Mouse (Mus musculus) liver, postnatal 0 days (tissue): Measurements from ENCODE around the gene Dnase1l2. TPM values are rescaled to one million over a fixed set of nuclear protein-coding genes. Genes with fewer than 3 reads are reported as not detected.

ENCODE experiments used
- ATAC-seq: fragments of 200-750 bp; cut with Nextera tagmentation; 2 replicates; pipeline ENCODE4 v1.8.0; 2017; ENCODE audit warnings: mild to moderate bottlenecking, moderate library complexity
- DNase-seq: peaks from one replicate; pipeline ENCODE4 v3.0.0-alpha.2; 2016
- H3K27ac ChIP-seq: fragments of 300-500 bp; sonication (generic); 2 replicates; pipeline ENCODE4 v1.5.1; 2014; ENCODE audit warnings: antibody characterized with exemption, moderate library complexity, mild to moderate bottlenecking, low read depth
- H3K27me3 ChIP-seq: fragments of 300-500 bp; sonication (generic); 2 replicates; pipeline ENCODE4 v1.6.1; 2014; ENCODE audit warnings: low read length, control low read depth, mixed read lengths; ENCODE audit not compliant: insufficient read depth
- H3K36me3 ChIP-seq: fragments of 300-500 bp; sonication (generic); replicated peaks from 2 replicates; pipeline ENCODE4 v1.6.1; 2014; ENCODE audit warnings: mild to moderate bottlenecking, control low read depth, low read length, moderate library complexity, mixed read lengths; ENCODE audit not compliant: insufficient read depth
- H3K4me1 ChIP-seq: fragments of 300-500 bp; sonication (generic); 2 replicates; pipeline ENCODE4 v1.6.1; 2014; ENCODE audit warnings: antibody characterized with exemption, mild to moderate bottlenecking, control low read depth; ENCODE audit not compliant: insufficient read depth
- H3K4me2 ChIP-seq: fragments of 300-500 bp; sonication (generic); 2 replicates; pipeline ENCODE4 v1.6.1; 2014; ENCODE audit warnings: low read depth, mild to moderate bottlenecking, low read length, moderate library complexity, mixed read lengths
- H3K4me3 ChIP-seq: fragments of 300-500 bp; sonication (generic); 2 replicates; pipeline ENCODE4 v1.5.1; 2014; ENCODE audit warnings: low read depth, low read length
- H3K9ac ChIP-seq: fragments of 300-500 bp; sonication (generic); replicated peaks from 2 replicates; pipeline ENCODE4 v1.6.1; 2014; ENCODE audit warnings: mild to moderate bottlenecking, moderate library complexity
- H3K9me3 ChIP-seq: fragments of 300-500 bp; sonication (generic); 2 replicates; pipeline ENCODE4 v1.6.1; 2016; ENCODE audit warnings: mild to moderate bottlenecking, control low read depth, low read length, mixed read lengths
- CTCF ChIP-seq: sonication (generic); IDR thresholded peaks from 2 replicates; pipeline ENCODE4 v1.5.1; 2016; ENCODE audit warnings: antibody characterized with exemption, low read depth
- EP300 ChIP-seq: IDR thresholded peaks from 2 replicates; pipeline ENCODE4 v1.6.1; 2016; ENCODE audit warnings: antibody characterized with exemption, low read depth, mild to moderate bottlenecking
- WGBS: fragments of 180-500 bp; shearing (Covaris S2); extraction: QIAGEN DNeasy Blood & Tissue Kit; methylation state at CpG from one replicate; pipeline ENCODE4 v1.1.7; 2014; ENCODE audit not compliant: insufficient replicate concordance; 5-methylcytosine and 5-hydroxymethylcytosine counted together
- polyA plus RNA-seq: library from polyadenylated mRNA; unstranded; fragments of >200 nt; fragmentation: Nextera tagmentation; extraction: Ambion mirVana; gene quantifications from 2 replicates; pipeline ENCODE4 v1.2.1, GENCODE M21; 2015

The Dnase1l2 gene
- polyA plus RNA-seq, 1 experiment from 2014 or later = 0.35 TPM

- Histone ChIP-seq H3K36me3 (peaks cover 69% of the 10 kb centered on the region), H3K4me3 (no peak overlapping the region), H3K27ac (no peak overlapping the region), H3K4me2 (no peak overlapping the region), H3K9me3 (no peaks in the 10 kb centered on the region), H3K9ac (no peak overlapping the region), H3K4me1 (no peaks in the 10 kb centered on the region), H3K27me3 (no peaks in the 10 kb centered on the region)
- ATAC-seq (no peak), DNase-seq (no peak)
- WGBS = 76% methylated on average over 3 of the region's 3 CpGs
- TF ChIP-seq CTCF (no peak), EP300 (no peak)
These were observed 40.5 kb downstream of the Dnase1l2 start for GRCm38 (mm10) chr17:24402371-24402770.

- DNase-seq (no peak), ATAC-seq (no peak)
- no peaks in the 10 kb centered on the region for H3K27me3 ChIP-seq
- no peaks in the 10 kb centered on the region for H3K9me3 ChIP-seq
- no peak overlapping the region for H3K27ac ChIP-seq
- H3K36me3 ChIP-seq = peaks cover 41% of the 10 kb centered on the region
- H3K4me3 ChIP-seq = no peak overlapping the region
- no peak overlapping the region for H3K4me2 ChIP-seq
- 86% methylated on average over 7 of the region's 7 CpGs for WGBS
- no peak for TF ChIP-seq CTCF
- no peak for TF ChIP-seq EP300
- H3K4me1 ChIP-seq = no peaks in the 10 kb centered on the region
- H3K9ac ChIP-seq = no peak overlapping the region
These were observed 48.4 kb downstream of the Dnase1l2 start for GRCm38 (mm10) chr17:24394456-24394855.

GRCm38 (mm10) chr17:24393527-24393926 lies 49.4 kb downstream of the Dnase1l2 start:
- Histone ChIP-seq H3K36me3 (peaks cover 34% of the 10 kb centered on the region), H3K4me1 (no peaks in the 10 kb centered on the region), H3K9ac (no peak overlapping the region), H3K4me2 (no peak overlapping the region), H3K27me3 (no peaks in the 10 kb centered on the region), H3K4me3 (no peak overlapping the region), H3K27ac (no peak overlapping the region), H3K9me3 (no peaks in the 10 kb centered on the region)
- TF ChIP-seq EP300 = no peak
- DNase-seq (no peak), ATAC-seq (no peak)
- 65% methylated on average over 4 of the region's 4 CpGs for WGBS

DNA sequence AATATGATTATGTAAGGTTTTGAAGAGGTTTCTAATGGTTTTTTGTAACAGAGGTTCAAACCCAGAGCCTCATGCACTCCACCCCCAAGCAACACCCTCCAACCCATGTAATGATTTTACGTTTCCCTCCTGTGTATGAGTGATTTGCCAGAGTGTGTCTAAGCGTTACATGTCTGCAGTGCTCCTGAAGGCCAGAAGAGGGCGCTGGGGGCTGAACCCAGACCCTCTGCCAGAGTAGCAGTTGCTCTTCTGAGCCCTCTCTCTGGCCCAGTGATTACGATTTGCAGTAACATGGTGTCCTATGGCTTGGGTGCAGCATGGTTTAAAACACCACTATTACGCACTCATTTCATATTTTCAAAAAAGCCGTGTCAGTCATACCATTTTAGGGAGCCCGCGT lies 51.8 kb downstream of the Dnase1l2 start:
- H3K4me1 ChIP-seq = no peaks in the 10 kb centered on the region
- H3K27ac ChIP-seq = no peak overlapping the region
- H3K36me3 ChIP-seq = peaks cover 28% of the 10 kb centered on the region
- no peak overlapping the region for H3K4me3 ChIP-seq
- 73% methylated on average over 8 of the region's 8 CpGs for WGBS
- DNase-seq (peak; percentile 37), ATAC-seq (no peak)
- H3K4me2 ChIP-seq = no peak overlapping the region
- no peaks in the 10 kb centered on the region for H3K9me3 ChIP-seq
- no peaks in the 10 kb centered on the region for H3K27me3 ChIP-seq
- TF ChIP-seq EP300 = no peak
- peak; percentile 71 for TF ChIP-seq CTCF
- H3K9ac ChIP-seq = no peak overlapping the region

Other genes with a start within 250 kb of the Dnase1l2 start
- gene Tbc1d24, start 237.5 kb downstream of the Dnase1l2 start, polyA plus RNA-seq = 2.0 and 4.2 TPM in 2 replicates
- gene Ntn3, start 233.6 kb downstream of the Dnase1l2 start, polyA plus RNA-seq = 0.37 and 0.45 TPM in 2 replicates
- 6.7 and 7.4 TPM in 2 replicates for gene Tedc2, start 222.3 kb downstream of the Dnase1l2 start, polyA plus RNA-seq
- 26.2 and 29.6 TPM in 2 replicates for gene Ccnf, start 191.6 kb downstream of the Dnase1l2 start, polyA plus RNA-seq
- not detected in 2 replicates for gene Abca17, start 92.0 kb downstream of the Dnase1l2 start, polyA plus RNA-seq
- 6.4 and 7.1 TPM in 2 replicates for gene Abca3, start 91.2 kb downstream of the Dnase1l2 start, polyA plus RNA-seq
- gene Rnps1, start 28.5 kb downstream of the Dnase1l2 start, polyA plus RNA-seq = 67.4 and 69.9 TPM in 2 replicates
- gene Eci1, start 16.5 kb downstream of the Dnase1l2 start, polyA plus RNA-seq = 162 and 193 TPM in 2 replicates
- gene E4f1, start 27.2 kb upstream of the Dnase1l2 start, polyA plus RNA-seq = 4.5 and 6.4 TPM in 2 replicates
- gene Pgp, start 27.3 kb upstream of the Dnase1l2 start, polyA plus RNA-seq = 35.6 and 40.9 TPM in 2 replicates
- not detected in 2 replicates for gene Bricd5, start 30.8 kb upstream of the Dnase1l2 start, polyA plus RNA-seq
- 6.2 and 8.1 TPM in 2 replicates for gene Mlst8, start 36.0 kb upstream of the Dnase1l2 start, polyA plus RNA-seq
- not detected in 2 replicates for gene Caskin1, start 45.5 kb upstream of the Dnase1l2 start, polyA plus RNA-seq
- 14.1 and 17.2 TPM in 2 replicates for gene Traf7, start 84.8 kb upstream of the Dnase1l2 start, polyA plus RNA-seq
- gene Rab26, start 91.1 kb upstream of the Dnase1l2 start, polyA plus RNA-seq = 0.45 and 0.81 TPM in 2 replicates
- gene Pkd1, start 106.7 kb upstream of the Dnase1l2 start, polyA plus RNA-seq = 2.7 and 2.8 TPM in 2 replicates
- gene Tsc2, start 189.5 kb upstream of the Dnase1l2 start, polyA plus RNA-seq = 9.3 and 11.3 TPM in 2 replicates
- gene Nthl1, start 189.6 kb upstream of the Dnase1l2 start, polyA plus RNA-seq = 3.6 and 4.3 TPM in 2 replicates
- gene Slc9a3r2, start 207.2 kb upstream of the Dnase1l2 start, polyA plus RNA-seq = 12.5 and 13.3 TPM in 2 replicates
- gene Npw, start 215.4 kb upstream of the Dnase1l2 start, polyA plus RNA-seq = not detected in 2 replicates
- 7.2 and 7.6 TPM in 2 replicates for gene Zfp598, start 226.6 kb upstream of the Dnase1l2 start, polyA plus RNA-seq
- gene Syngr3, start 246.8 kb upstream of the Dnase1l2 start, polyA plus RNA-seq = 0.11 TPM in 2 replicates